Mouse (Mus musculus) heart, adult 2 months (tissue): ENCODE data around the gene Zfhx3.

ENCODE experiments used
- EP300 ChIP-seq: fragments of 200-500 bp; IDR thresholded peaks from 2 replicates; pipeline ENCODE4 v1.6.1; 2011; ENCODE audit warnings: low read depth, low read length, control low read depth; ENCODE audit not compliant: insufficient read depth
- POLR2A ChIP-seq: fragments of 200-500 bp; IDR thresholded peaks from 2 replicates; pipeline ENCODE4 v1.6.1; 2011; ENCODE audit warnings: mild to moderate bottlenecking, low read depth, low read length, control low read depth; ENCODE audit not compliant: insufficient read depth

GRCm38 (mm10) chr8:108866430-108866829 is 924.0 kb downstream of the Zfhx3 start:
- no peak for TF ChIP-seq EP300
- TF ChIP-seq POLR2A: no peak
